Mouse (Mus musculus): Measurements from ENCODE around the gene Arl15. TPM values are rescaled to one million over a fixed set of nuclear protein-coding genes. Genes with fewer than 3 reads are reported as not detected.

Gene Arl15
- total RNA-seq, 2 experiments from 2014 or later, result 4.4 to 6.1 TPM

DNA sequence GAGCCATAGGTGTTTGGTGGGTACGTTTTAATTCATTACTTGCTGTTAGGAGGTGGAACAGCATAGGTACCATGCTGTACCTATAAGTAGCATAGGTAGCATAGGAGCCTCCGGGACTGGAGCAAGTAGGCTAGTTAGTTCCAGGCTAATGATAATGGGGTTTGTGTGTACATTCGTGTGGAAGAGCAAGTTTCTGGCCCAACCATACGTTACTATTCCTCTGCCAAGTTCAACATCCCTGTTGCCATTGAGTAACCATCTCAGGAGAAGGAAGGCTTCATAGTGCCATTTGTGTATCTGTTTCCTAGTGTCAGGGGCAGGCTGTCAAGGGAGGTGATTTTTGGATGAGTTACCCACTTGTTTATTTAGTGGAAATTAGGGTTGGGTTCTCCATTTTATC lies 141.4 kb downstream of the Arl15 start:
- no peak for DNase-seq

GRCm38 (mm10) chr13:113937231-113937630 lies 142.9 kb downstream of the Arl15 start:
- no peak for DNase-seq

DNA sequence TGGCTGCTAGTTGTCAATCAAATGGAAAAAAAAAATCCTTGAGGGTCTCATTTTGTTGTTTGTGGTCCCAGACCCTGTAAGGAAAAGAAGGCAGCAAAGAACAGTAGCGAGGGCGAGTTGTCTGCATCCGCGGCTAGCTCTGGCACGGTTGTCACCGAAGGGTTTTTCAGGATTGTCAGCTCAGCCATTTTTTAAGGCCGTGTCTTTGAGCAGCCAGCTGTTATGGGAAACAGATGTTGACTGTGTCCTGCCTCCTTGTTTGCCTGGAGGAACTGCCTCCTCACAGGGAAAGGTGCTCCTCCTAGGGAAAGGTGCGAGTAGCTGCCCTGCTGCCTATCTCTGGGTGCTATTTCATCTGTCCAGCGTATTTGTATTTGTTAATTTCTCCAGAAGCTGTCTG lies 144.3 kb downstream of the Arl15 start:
- peak; percentile 7 for DNase-seq

DNA sequence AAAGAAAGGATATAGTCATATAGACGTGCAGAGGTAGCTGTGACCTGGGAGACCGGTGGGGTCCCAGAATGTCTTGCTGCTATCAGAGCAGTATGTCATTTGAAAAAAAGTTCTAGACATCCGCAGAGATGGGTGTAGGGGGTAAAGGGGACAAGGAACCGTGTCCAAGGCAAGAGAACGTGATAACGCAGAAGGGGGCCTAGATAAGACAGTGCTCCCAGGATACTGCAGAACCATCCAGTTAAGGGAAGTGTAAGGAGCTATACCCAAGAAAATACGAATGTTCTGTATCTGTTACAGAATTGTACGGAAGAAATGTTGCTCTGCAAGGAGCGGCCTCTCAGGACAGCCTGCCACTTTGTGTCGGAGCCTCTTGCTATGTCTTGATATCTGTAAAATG lies 144.8 kb downstream of the Arl15 start:
- DNase-seq, result no peak

- peak; percentile 51 for DNase-seq
Observed at GRCm38 (mm10) chr13:113939681-113940080, 145.4 kb downstream of the Arl15 start.

GRCm38 (mm10) chr13:113940151-113940550 lies 145.8 kb downstream of the Arl15 start:
- DNase-seq, result peak; percentile 16

DNA sequence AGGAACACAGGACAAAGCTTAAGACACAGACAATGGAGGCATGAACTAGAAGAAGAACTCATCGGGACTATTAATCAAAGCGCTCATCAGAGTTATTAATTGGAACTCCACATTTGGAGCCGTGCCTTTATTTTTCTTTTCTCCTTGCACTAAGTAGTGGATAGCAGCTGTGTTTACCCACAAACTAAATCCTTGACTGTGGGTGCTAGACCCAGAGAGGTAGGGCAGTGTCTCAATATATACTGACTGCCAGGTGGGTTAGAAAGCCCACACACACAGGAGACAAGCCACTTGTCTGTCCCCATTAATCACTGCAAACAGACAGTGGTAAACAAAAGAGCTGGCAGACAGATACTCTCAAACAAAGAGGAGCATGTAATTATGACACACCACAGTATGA lies 147.6 kb downstream of the Arl15 start:
- no peak for DNase-seq

- DNase-seq, result no peak
Observed at GRCm38 (mm10) chr13:113947546-113947945, 153.2 kb downstream of the Arl15 start.

GRCm38 (mm10) chr13:113949708-113950107 lies 155.4 kb downstream of the Arl15 start:
- peak; percentile 77 for DNase-seq

DNA sequence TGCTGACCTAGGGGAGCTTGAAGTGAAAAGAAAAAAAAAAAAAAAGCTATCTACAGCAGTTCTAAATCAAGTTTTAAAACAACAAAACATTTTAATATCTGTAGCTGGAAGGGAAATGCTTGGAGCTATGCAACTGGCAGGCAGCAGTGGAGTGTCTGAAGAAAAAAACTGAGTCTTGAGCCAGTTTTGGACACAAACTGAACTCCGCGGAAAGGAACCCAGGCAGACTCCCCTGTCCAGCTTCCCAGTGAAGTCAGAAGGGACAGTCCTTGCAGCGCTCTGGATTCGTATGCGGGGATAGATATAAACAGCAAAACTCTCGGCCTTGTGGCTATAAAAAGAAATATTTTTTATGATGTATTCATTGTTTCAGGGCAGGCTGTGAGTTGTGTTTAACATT lies 155.8 kb downstream of the Arl15 start:
- DNase-seq, result peak; percentile 26

- DNase-seq, result no peak
Observed at GRCm38 (mm10) chr13:113957438-113957837, 163.1 kb downstream of the Arl15 start.

GRCm38 (mm10) chr13:113964945-113965344 lies 170.6 kb downstream of the Arl15 start:
- no peak for DNase-seq

- DNase-seq, result no peak
Observed at GRCm38 (mm10) chr13:113970706-113971105, 176.4 kb downstream of the Arl15 start.

- no peak for DNase-seq
Observed at GRCm38 (mm10) chr13:113972401-113972800, 178.1 kb downstream of the Arl15 start.

GRCm38 (mm10) chr13:113974866-113975265 lies 180.6 kb downstream of the Arl15 start:
- DNase-seq, result no peak

DNA sequence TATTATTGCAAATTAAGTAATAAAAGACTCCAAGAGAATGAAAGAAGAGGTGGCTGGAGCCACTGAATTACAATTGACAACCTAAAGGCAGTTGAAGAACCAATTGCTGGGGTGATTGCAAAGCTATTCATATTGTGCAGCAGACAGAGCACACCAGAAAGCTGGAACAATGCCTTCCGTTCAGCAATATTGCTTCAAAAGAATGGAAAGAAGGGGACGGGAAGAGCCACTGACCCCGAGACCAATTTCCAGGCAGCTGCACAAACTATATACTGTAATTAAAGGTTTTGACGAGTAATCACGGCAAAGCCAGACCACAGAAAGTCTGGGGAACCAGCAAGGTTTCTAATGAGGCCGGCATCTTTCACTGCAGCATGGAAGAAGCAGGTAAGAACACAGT lies 181.4 kb downstream of the Arl15 start:
- no peak for DNase-seq

DNA sequence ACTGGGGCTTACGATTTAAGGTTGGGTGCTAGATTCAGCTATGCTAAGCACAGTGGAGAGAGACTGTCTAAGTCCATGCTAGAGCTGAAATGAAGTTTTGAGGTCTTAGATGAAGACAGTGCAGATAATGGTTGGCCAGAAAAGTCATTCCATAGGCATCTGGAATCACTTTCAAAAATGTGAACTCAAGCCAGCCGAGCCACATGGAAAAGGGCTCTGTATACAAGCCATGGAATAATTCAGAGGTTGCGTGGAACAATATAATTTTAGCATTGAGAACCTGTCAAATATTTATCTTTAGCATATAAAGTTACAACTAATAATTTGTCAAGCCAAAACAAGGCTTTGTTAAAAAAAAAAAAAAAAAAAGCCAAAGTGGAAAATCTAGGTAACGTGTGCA lies 182.6 kb downstream of the Arl15 start:
- DNase-seq, result no peak

- no peak for DNase-seq
Observed at GRCm38 (mm10) chr13:113980739-113981460, 186.6 kb downstream of the Arl15 start.

DNA sequence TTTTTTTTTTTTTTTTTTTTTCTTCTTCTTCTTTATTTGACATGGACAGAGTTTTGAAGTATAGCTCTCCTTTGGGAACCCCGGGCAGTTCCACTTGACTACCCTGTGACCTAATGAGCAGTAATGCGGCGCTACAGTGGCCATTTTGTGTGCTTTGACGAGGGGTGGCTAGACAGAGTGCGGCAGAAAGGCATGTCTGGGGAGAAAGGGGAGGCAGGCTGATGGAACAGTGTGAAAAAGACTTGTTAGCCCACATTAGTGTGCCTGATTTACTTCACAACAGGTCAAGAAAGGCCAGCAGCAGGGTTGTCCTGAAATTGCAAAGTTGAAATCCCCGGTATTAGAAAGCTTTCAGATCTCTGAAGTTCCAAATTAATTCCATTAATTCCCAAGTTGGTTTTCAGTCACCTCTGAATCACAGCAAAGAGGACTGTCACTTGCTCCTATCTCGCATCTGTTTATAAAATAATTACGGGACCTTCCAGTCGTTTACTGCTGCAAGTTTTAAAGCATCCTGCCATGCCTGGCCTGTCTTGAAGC lies 187.2 kb downstream of the Arl15 start:
- no peak for DNase-seq

GRCm38 (mm10) chr13:113983633-113984032 lies 189.3 kb downstream of the Arl15 start:
- no peak for DNase-seq

DNA sequence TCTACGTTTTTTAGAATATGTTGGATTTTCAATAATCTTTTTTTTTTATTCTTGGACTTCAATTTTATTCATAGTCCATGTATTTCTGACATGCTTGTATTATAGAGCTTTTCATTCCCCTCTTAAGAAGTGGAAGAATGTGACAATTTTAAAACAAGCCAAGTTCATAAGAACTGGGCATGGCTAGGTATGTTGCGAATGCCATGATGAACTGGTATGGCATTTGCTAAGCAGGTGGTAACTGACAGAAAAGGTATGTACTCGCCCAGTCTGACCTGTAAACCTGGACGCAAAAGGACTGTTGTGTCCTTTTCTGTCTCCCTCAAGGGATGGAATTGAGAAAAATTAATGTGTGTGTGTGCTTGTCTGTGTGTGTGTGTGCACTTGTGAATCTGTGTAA lies 190.2 kb downstream of the Arl15 start:
- no peak for DNase-seq

DNA sequence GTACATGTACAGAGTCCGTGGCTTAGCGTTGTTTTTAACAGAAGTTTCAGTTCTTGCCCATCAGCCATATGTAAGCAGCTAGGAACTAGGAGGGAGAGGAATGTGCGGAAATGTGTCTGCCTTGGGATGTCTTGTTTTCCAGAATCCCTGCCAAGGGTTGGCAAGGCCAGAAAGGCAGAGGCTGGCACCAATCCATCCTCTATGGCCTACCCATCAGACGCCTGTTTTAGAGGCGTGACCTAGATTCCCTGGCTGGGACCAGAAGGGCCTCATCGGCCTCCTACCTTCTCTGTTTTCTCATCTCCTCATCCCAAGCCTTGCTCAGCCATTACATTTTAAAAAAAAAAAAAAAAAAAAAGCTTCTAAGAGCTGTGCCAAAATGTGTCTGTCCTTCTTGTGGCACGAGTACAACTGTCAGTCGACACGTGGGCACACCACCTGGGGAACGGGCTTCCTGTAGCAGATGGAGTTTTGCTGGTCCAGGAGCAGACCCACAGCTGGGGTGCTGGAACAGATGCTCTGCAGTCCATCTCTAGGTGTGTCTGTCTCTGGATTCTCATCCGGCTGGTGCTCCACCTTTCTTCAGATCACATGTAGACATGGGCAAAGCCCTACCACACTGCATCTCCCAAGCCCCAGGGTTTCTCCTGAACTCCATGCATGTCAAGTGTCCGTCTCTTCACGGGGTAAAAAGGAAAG lies 192.7 kb downstream of the Arl15 start:
- peak; percentile 22 for DNase-seq

GRCm38 (mm10) chr13:113990247-113990646 lies 195.9 kb downstream of the Arl15 start:
- no peak for DNase-seq

- DNase-seq, result no peak
Observed at GRCm38 (mm10) chr13:113990701-113991100, 196.4 kb downstream of the Arl15 start.

Data from gastrocnemius, postnatal 25 days (tissue).